Mouse (Mus musculus) thymus, adult 2 months (tissue): Measurements from ENCODE around the gene Pbx1. TPM values are rescaled to one million over a fixed set of nuclear protein-coding genes. Genes with fewer than 3 reads are reported as not detected.

Experiments
- DNase-seq: peaks from one replicate; pipeline ENCODE4 v3.0.0; 2021
- H3K27ac ChIP-seq: fragments of 200-500 bp; 2 replicates; pipeline ENCODE4 v1.5.1; 2012; ENCODE audit warnings: low read length, control low read depth; ENCODE audit not compliant: control insufficient read depth, insufficient read depth
- H3K27me3 ChIP-seq: fragments of 200-500 bp; 2 replicates; pipeline ENCODE4 v1.6.1; 2012; ENCODE audit warnings: mild to moderate bottlenecking, low read length, moderate library complexity, mixed read lengths; ENCODE audit not compliant: control insufficient read depth, insufficient read depth
- H3K36me3 ChIP-seq: fragments of 200-500 bp; 2 replicates; pipeline ENCODE4 v1.6.1; 2012; ENCODE audit warnings: mild to moderate bottlenecking, low read length, moderate library complexity; ENCODE audit not compliant: control insufficient read depth, insufficient read depth
- H3K4me1 ChIP-seq: fragments of 200-500 bp; replicated peaks from 2 replicates; pipeline ENCODE4 v1.6.1; 2012; ENCODE audit warnings: low read length; ENCODE audit not compliant: control insufficient read depth, insufficient read depth
- H3K4me3 ChIP-seq: fragments of 200-500 bp; 2 replicates; pipeline ENCODE4 v1.5.1; 2012; ENCODE audit warnings: mild to moderate bottlenecking, low read length, control low read depth, moderate library complexity; ENCODE audit not compliant: control insufficient read depth, insufficient read depth
- CTCF ChIP-seq: fragments of 200-500 bp; IDR thresholded peaks from 2 replicates; pipeline ENCODE4 v1.5.1; 2012; ENCODE audit warnings: mild to moderate bottlenecking, control low read depth, low read length, moderate library complexity, borderline replicate concordance; ENCODE audit not compliant: control insufficient read depth, poor library complexity, insufficient read depth; ENCODE audit errors: extremely low read depth
- POLR2A ChIP-seq: fragments of 200-500 bp; IDR thresholded peaks from 2 replicates; pipeline ENCODE4 v1.6.1; 2012; ENCODE audit warnings: mild to moderate bottlenecking, low read length, control low read depth, moderate library complexity; ENCODE audit not compliant: control insufficient read depth, poor library complexity, insufficient read depth; ENCODE audit errors: extremely low read depth
- WGBS: fragments of 180-500 bp; shearing (Covaris S2); methylation state at CpG from one replicate; pipeline ENCODE4 v1.1.7; 2018; 5-methylcytosine and 5-hydroxymethylcytosine counted together
- polyA plus RNA-seq: library from polyadenylated mRNA; depleted of rRNA; stranded (reverse); fragments of >200 nt; gene quantifications from 2 replicates; pipeline ENCODE4 v1.2.3, GENCODE M21; 2012

Gene Pbx1
- polyA plus RNA-seq, 1 experiment, result 13.0 TPM

GRCm38 (mm10) chr1:168402683-168403082 lies 29.4 kb downstream of the Pbx1 start:
- H3K27ac ChIP-seq, result no peak overlapping the region
- no peaks in the 10 kb centered on the region for H3K36me3 ChIP-seq
- no peak overlapping the region for H3K4me3 ChIP-seq
- H3K27me3 ChIP-seq, result no peaks in the 10 kb centered on the region
- 90% methylated on average over 7 of the region's 7 CpGs for WGBS
- TF ChIP-seq CTCF (no peak), POLR2A (no peak)
- no peaks in the 10 kb centered on the region for H3K4me1 ChIP-seq
- no peak for DNase-seq

DNA sequence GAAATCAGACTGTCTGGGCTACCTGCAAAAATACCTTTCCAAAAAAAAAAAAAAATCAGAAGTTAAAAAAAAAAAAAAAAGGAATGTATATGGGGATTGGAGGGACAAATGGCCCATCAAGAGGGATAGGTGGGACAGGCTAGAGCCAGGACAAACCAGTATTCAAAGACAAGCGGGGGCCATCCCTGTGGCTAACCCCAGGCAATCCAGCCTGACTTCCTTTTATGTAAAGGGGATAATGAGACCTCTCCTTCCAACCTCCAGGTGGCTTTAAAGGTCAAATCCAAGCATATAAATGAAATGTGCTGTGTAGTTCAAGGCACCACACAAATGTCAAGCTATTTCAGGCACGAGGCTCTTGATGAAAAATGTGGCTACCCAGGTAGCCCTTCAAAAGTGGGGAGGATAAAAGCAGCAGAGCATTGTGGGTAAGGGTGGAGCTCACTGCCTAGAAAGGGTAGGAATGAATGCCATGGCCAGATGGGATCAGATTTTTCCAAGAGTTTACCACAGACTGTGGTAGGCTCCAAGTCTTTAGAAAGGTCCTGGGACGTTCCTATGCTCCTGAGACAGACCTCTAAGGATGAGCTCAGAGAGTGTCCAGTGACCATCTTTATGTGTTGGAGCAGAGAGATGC lies 36.4 kb downstream of the Pbx1 start:
- Histone ChIP-seq H3K4me1 (no peaks in the 10 kb centered on the region), H3K27me3 (no peaks in the 10 kb centered on the region), H3K4me3 (no peak overlapping the region), H3K27ac (no peak overlapping the region), H3K36me3 (no peaks in the 10 kb centered on the region)
- WGBS, result 85% methylated on average over 3 of the region's 3 CpGs
- DNase-seq, result no peak
- TF ChIP-seq CTCF, result no peak
- no peak for TF ChIP-seq POLR2A

DNA sequence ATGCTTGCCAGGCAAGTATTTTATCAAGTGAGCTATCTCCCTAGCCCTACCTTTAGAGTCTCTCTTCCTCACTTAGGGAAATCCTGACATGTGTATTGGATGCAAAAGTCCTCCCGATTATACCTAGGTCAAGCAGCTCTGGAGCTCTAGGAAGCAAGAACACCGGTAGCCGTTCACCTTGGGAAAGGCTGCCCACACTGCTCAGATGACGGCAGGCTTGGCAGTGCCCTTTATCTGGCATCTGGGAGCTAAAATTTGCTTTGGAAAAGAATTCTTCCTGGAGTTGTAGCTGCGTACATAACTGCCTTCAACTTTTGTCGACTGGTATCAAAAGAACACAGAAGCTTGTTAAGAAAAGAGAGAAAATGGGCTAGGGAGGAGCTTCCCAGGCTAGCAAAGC lies 37.5 kb downstream of the Pbx1 start:
- H3K4me1 ChIP-seq, result no peaks in the 10 kb centered on the region

DNA sequence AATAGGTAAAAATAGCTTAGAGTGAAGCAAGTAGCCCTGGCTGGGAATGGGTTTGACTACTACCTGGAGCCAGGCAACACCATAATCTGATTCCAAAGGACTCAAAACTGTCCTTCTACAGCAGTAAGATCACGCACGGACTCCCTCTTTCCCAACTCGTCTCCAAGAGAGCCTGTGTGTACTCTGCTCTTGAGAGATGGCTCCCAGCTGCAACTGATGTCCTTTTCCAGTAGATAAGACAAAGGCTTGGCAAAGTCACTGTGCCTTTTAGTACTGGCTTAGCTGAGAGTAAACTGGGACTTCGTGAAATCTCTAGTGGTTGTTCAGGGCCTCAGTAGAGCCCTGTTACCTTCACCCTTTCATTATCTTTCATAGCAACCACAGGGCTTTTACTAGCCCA lies 38.6 kb downstream of the Pbx1 start:
- no peak for DNase-seq
- 97% methylated on average over 4 of the region's 4 CpGs for WGBS
- Histone ChIP-seq H3K27ac (no peak overlapping the region), H3K4me3 (no peak overlapping the region), H3K27me3 (no peaks in the 10 kb centered on the region), H3K36me3 (no peaks in the 10 kb centered on the region), H3K4me1 (no peaks in the 10 kb centered on the region)
- no peak for TF ChIP-seq CTCF
- no peak for TF ChIP-seq POLR2A

More for the DNA sequence above, 37.5 kb downstream of the Pbx1 start:
- 94% methylated on average over 6 of the region's 6 CpGs for WGBS
- Histone ChIP-seq H3K36me3 (no peaks in the 10 kb centered on the region), H3K27me3 (no peaks in the 10 kb centered on the region), H3K27ac (no peak overlapping the region), H3K4me3 (no peak overlapping the region)
- DNase-seq, result no peak
- TF ChIP-seq CTCF (no peak), POLR2A (no peak)

DNA sequence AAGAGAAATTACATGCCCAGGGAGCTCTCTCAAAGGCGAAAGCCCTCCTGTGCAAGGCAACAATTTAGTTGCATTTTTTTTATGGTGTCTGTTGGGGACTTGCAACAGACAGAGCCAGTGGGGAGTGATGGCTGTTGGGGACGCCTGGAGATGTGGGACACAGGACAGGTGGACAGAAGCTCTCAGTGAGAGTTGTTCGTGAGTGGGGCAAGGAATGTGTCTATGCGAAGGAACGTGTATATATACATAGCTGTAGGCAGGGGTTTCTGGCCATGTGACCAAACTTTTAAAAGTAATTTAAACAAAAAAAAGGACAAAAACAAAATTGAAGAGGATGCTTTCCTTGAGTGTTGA lies 39.6 kb downstream of the Pbx1 start:
- Histone ChIP-seq H3K27ac (no peak overlapping the region), H3K27me3 (no peaks in the 10 kb centered on the region), H3K4me1 (no peaks in the 10 kb centered on the region), H3K36me3 (no peaks in the 10 kb centered on the region), H3K4me3 (no peak overlapping the region)
- no peak for DNase-seq
- TF ChIP-seq CTCF (no peak), POLR2A (no peak)
- 91% methylated on average over 5 of the region's 5 CpGs for WGBS

DNA sequence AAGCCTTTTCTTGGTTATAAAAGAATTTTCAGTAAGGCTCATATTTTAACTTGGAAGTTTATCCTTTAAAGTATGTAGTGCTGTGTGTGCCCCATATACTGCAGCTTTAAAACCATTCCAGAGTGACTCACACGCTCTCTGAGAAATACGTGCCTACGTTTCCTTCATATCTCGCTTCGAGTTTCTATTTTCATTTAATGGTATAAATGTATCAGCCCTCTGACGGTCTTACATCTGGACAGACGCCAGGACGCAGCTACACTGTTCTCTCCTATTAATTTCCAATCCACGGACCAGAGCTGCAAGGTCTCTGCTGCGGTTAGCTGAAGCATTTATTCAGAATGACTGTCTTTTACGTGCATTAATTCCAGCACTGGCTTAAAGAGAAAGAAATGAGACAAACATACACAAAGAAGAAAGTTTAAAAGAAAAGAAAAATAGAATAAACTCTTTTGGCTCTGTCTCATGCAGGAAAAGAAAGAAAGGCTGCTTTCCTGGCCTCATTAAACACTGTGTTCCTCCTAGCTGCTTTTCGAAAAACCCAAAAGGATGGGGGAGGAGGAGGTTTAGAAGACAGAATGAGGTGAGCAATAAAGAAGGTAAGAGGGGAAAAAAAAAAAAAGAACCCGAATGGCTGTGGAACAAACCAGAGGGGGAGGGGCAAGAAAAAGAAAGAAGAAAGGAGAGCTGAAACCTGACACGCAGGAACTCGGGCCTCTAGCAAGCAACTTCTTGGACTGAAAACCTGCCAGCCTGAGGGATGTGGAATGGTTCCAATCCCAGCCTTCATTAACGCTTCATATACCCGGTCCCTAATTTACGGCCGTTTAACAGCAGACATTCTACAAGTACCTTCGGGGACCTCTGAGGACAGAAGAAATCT lies 40.2 kb downstream of the Pbx1 start:
- no peak overlapping the region for H3K27ac ChIP-seq
- H3K4me1 ChIP-seq, result no peaks in the 10 kb centered on the region
- TF ChIP-seq CTCF, result no peak
- no peak for TF ChIP-seq POLR2A

DNA sequence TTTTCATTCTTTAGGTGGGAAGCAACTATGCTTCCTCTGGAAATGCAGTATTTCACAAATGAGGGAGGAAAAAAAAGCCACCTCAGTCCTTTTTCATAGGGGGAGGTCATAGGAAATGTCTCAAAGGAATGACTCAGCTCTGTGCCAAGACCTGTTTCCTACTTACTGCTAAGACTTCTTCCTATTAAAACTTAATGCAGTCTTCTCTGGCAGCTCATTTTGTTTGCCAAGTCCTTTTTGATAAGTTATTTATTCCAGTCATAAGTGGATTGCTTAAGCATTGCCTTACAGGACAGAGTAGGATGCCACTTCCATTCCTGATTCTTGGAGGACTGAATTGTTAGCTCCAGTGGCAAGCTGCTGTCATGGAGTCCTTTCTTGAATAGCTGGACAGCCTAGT lies 41.3 kb downstream of the Pbx1 start:
- no peaks in the 10 kb centered on the region for H3K27me3 ChIP-seq
- H3K4me3 ChIP-seq, result no peak overlapping the region
- H3K36me3 ChIP-seq, result no peaks in the 10 kb centered on the region
- DNase-seq, result no peak
- H3K27ac ChIP-seq, result no peak overlapping the region
- no peak for TF ChIP-seq CTCF
- no peak for TF ChIP-seq POLR2A
- no peaks in the 10 kb centered on the region for H3K4me1 ChIP-seq

More for the DNA sequence above, 40.2 kb downstream of the Pbx1 start:
- no peak for DNase-seq
- H3K4me3 ChIP-seq, result no peak overlapping the region
- WGBS, result 67% methylated on average over 20 of the region's 20 CpGs
- H3K36me3 ChIP-seq, result no peaks in the 10 kb centered on the region
- H3K27me3 ChIP-seq, result no peaks in the 10 kb centered on the region
